Mouse (Mus musculus) spleen, adult 2 months (tissue): ENCODE measurements around the gene Aebp2. TPM values are rescaled to one million over a fixed set of nuclear protein-coding genes. Genes with fewer than 3 reads are reported as not detected.

Source experiments
- DNase-seq, 2 experiments: peaks; one replicate each; pipeline versions ENCODE4 v3.0.0 to v3.0.0-alpha.2; 2012 to 2021; ENCODE audit warnings: low spot score in 2 of 2, low read depth in 1 of 2
- H3K27ac ChIP-seq: fragments of 200-500 bp; 2 replicates; pipeline ENCODE4 v1.5.1; 2012; ENCODE audit warnings: low read length, inconsistent platforms; ENCODE audit not compliant: insufficient read depth
- H3K27me3 ChIP-seq: fragments of 200-500 bp; 2 replicates; pipeline ENCODE4 v1.6.1; 2012; ENCODE audit warnings: mild to moderate bottlenecking, moderate library complexity, low read length, inconsistent platforms; ENCODE audit not compliant: control insufficient read depth, insufficient read depth
- H3K36me3 ChIP-seq: fragments of 200-500 bp; 2 replicates; pipeline ENCODE4 v1.6.1; 2012; ENCODE audit warnings: mild to moderate bottlenecking, low read length, inconsistent platforms; ENCODE audit not compliant: control insufficient read depth, insufficient read depth
- H3K4me1 ChIP-seq: fragments of 200-500 bp; 2 replicates; pipeline ENCODE4 v1.6.1; 2011; ENCODE audit warnings: inconsistent platforms; ENCODE audit not compliant: control insufficient read depth, insufficient read depth, insufficient read length
- H3K4me3 ChIP-seq: fragments of 200-500 bp; 2 replicates; pipeline ENCODE4 v1.5.1; 2011; ENCODE audit warnings: mild to moderate bottlenecking, inconsistent platforms; ENCODE audit not compliant: insufficient read depth, insufficient read length; ENCODE audit errors: extremely low read depth
- CTCF ChIP-seq: fragments of 200-500 bp; IDR thresholded peaks from 2 replicates; pipeline ENCODE4 v1.5.1; 2011; ENCODE audit warnings: mild to moderate bottlenecking, inconsistent platforms; ENCODE audit not compliant: insufficient read depth, insufficient read length, insufficient replicate concordance; ENCODE audit errors: extremely low read depth
- POLR2A ChIP-seq: fragments of 200-500 bp; IDR thresholded peaks from 2 replicates; pipeline ENCODE4 v1.6.1; 2011; ENCODE audit warnings: low read depth, low read length, inconsistent platforms
- WGBS: fragments of 180-500 bp; shearing (Covaris S2); methylation state at CpG from one replicate; pipeline ENCODE4 v1.1.7; 2018; 5-methylcytosine and 5-hydroxymethylcytosine counted together
- polyA plus RNA-seq: library from polyadenylated mRNA; depleted of rRNA; stranded (reverse); fragments of >200 nt; gene quantifications from 2 replicates; pipeline ENCODE4 v1.2.3, GENCODE M21; 2012

Gene Aebp2
- polyA plus RNA-seq, 1 experiment, result 28.5 TPM

- H3K4me3 ChIP-seq, result no peak overlapping the region
- WGBS, result 91% methylated on average over 6 of the region's 6 CpGs
- H3K27me3 ChIP-seq, result no peaks in the 10 kb centered on the region
- DNase-seq, result no peak
- no peak overlapping the region for H3K27ac ChIP-seq
- H3K4me1 ChIP-seq, result no peaks in the 10 kb centered on the region
- TF ChIP-seq POLR2A, result no peak
- peaks cover 33% of the 10 kb centered on the region for H3K36me3 ChIP-seq
Observed at GRCm38 (mm10) chr6:140646892-140647291, 24.4 kb downstream of the Aebp2 start.

- Histone ChIP-seq H3K4me3 (no peak overlapping the region), H3K27me3 (no peaks in the 10 kb centered on the region), H3K4me1 (no peaks in the 10 kb centered on the region), H3K27ac (no peak overlapping the region), H3K36me3 (peaks cover 33% of the 10 kb centered on the region)
- no peak for TF ChIP-seq CTCF
- TF ChIP-seq POLR2A, result no peak
- DNase-seq, result no peak
- 68% methylated on average over 1 of the region's 1 CpGs for WGBS
Observed at GRCm38 (mm10) chr6:140649812-140650211, 27.3 kb downstream of the Aebp2 start.

- no peak for TF ChIP-seq CTCF
- no peak for TF ChIP-seq POLR2A
- H3K4me1 ChIP-seq, result no peaks in the 10 kb centered on the region
- no peak overlapping the region for H3K4me3 ChIP-seq
- H3K27me3 ChIP-seq, result no peaks in the 10 kb centered on the region
- no peak overlapping the region for H3K27ac ChIP-seq
- no peak for DNase-seq
- peaks cover 26% of the 10 kb centered on the region for H3K36me3 ChIP-seq
- 93% methylated on average over 7 of the region's 7 CpGs for WGBS
Observed at GRCm38 (mm10) chr6:140651923-140652322, 29.5 kb downstream of the Aebp2 start.

- Histone ChIP-seq H3K4me3 (no peak overlapping the region), H3K27me3 (no peaks in the 10 kb centered on the region), H3K36me3 (peaks cover 14% of the 10 kb centered on the region), H3K4me1 (no peaks in the 10 kb centered on the region), H3K27ac (no peak overlapping the region)
- no peak for TF ChIP-seq CTCF
- TF ChIP-seq POLR2A, result no peak
- WGBS, result 96% methylated on average over 7 of the region's 7 CpGs
- no peak for DNase-seq
Observed at GRCm38 (mm10) chr6:140655451-140655850, 33.0 kb downstream of the Aebp2 start.

- WGBS, result 85% methylated on average over 3 of the region's 3 CpGs
- no peak for DNase-seq
Observed at GRCm38 (mm10) chr6:140656991-140657390, 34.5 kb downstream of the Aebp2 start.

GRCm38 (mm10) chr6:140657920-140658522 lies 35.6 kb downstream of the Aebp2 start:
- 88% methylated on average over 3 of the region's 3 CpGs for WGBS
- DNase-seq, result no peak

More at GRCm38 (mm10) chr6:140656991-140657390, 34.5 kb downstream of the Aebp2 start:
- Histone ChIP-seq H3K36me3 (peaks cover 8% of the 10 kb centered on the region), H3K27ac (no peak overlapping the region), H3K4me1 (no peaks in the 10 kb centered on the region), H3K27me3 (no peaks in the 10 kb centered on the region), H3K4me3 (no peak overlapping the region)
- no peak for TF ChIP-seq CTCF
- no peak for TF ChIP-seq POLR2A

GRCm38 (mm10) chr6:140661111-140661510 lies 38.6 kb downstream of the Aebp2 start:
- Histone ChIP-seq H3K36me3 (no peaks in the 10 kb centered on the region), H3K4me1 (no peaks in the 10 kb centered on the region), H3K4me3 (no peak overlapping the region), H3K27ac (no peak overlapping the region), H3K27me3 (no peaks in the 10 kb centered on the region)
- 91% methylated on average over 10 of the region's 10 CpGs for whole genome bisulfite sequencing
- TF ChIP-seq CTCF (no peak), POLR2A (no peak)
- DNase-seq, result no peak

More at GRCm38 (mm10) chr6:140657920-140658522, 35.6 kb downstream of the Aebp2 start:
- Histone ChIP-seq H3K27me3 (no peaks in the 10 kb centered on the region), H3K27ac (no peak overlapping the region), H3K4me3 (no peak overlapping the region), H3K4me1 (no peaks in the 10 kb centered on the region), H3K36me3 (peaks cover 6% of the 10 kb centered on the region)
- TF ChIP-seq CTCF (no peak), POLR2A (no peak)
